Comparison of ENCODE assay signal across 10 mouse cellular contexts in the genomic region with DNA sequence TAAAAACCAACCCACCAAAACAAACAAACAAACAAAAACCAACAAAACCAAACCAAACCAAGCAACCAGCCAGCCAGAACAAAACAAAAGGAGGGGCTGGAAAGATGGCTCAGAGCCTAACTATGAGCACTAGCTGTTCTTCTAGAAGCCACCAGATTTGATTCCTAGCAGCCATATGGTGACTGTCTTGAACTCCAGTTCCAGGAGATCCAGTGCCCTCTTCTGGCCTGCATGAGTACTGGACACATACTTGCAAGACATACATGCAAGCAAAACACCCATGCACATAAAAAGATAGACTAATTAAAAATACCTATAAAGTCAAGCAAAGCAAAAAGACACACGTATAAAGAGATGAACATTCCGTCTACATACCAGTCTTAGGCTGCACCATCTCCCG. TPM values are rescaled to one million over a fixed set of nuclear protein-coding genes. Genes with fewer than 3 reads are reported as not detected.
A peak's percentile ranks its signal among the peaks of the same experiment; 100 is the strongest.
DNase-seq lines count a peak whose midpoint lies in the region; ATAC-seq and TF ChIP-seq lines count a peak whose summit lies in the region.
"Had no signal": no experiment of that assay in that cellular context is flagged by ENCODE, and none has a peak within 500 bp of the region (broad histone marks: within the 10 kb centered on the region; RNA-seq: fewer than 3 reads in every experiment).

No protein-coding gene starts in this region.

- no peak for ATAC-seq in hindbrain, embryonic 14.5 days (ENCODE audit: low FRiP score)
- no peak for ATAC-seq in inflammation-experienced regulatory T-cells, adult 6 months
- ATAC-seq in forebrain, embryonic 13.5 days: no peak

- H3K4me1 ChIP-seq in hindbrain, embryonic 10.5 days (replicated peaks): no peaks in the 10 kb centered on the region
- no peaks in the 10 kb centered on the region for H3K4me1 ChIP-seq in hindbrain, embryonic 14.5 days (replicated peaks; ENCODE audit: control insufficient read depth, insufficient read depth, low read length)
- H3K4me1 ChIP-seq in forebrain, embryonic 13.5 days: no peaks in the 10 kb centered on the region
- H3K4me1 ChIP-seq: limb, embryonic 13.5 days had no signal

- no peaks in the 10 kb centered on the region for H3K79me2 ChIP-seq in C2C12 (ENCODE audit: control insufficient read depth, insufficient read depth)

- H3K36me3 ChIP-seq in hindbrain, embryonic 10.5 days: no peaks in the 10 kb centered on the region
- H3K36me3 ChIP-seq in hindbrain, embryonic 14.5 days (replicated peaks; ENCODE audit: control insufficient read depth, insufficient read depth): no peaks in the 10 kb centered on the region
- H3K36me3 ChIP-seq in C2C12 (ENCODE audit: control insufficient read depth, insufficient read depth): no peaks in the 10 kb centered on the region
- no peaks in the 10 kb centered on the region for H3K36me3 ChIP-seq in forebrain, embryonic 13.5 days (ENCODE audit: poor library complexity, severe bottlenecking)
- H3K36me3 ChIP-seq: embryonic facial prominence, embryonic 13.5 days; limb, embryonic 13.5 days had no signal

- H3K27ac ChIP-seq in hindbrain, embryonic 10.5 days: no peak overlapping the region
- no peak overlapping the region for H3K27ac ChIP-seq in hindbrain, embryonic 14.5 days
- no peak overlapping the region for H3K27ac ChIP-seq in forebrain, embryonic 13.5 days
- H3K27ac ChIP-seq: embryonic facial prominence, embryonic 13.5 days; limb, embryonic 13.5 days had no signal

- no peak overlapping the region for H3K4me3 ChIP-seq in hindbrain, embryonic 10.5 days
- H3K4me3 ChIP-seq in hindbrain, embryonic 14.5 days (replicated peaks; ENCODE audit: low read length): no peak overlapping the region
- H3K4me3 ChIP-seq in C2C12 (ENCODE audit: insufficient read depth, poor library complexity, severe bottlenecking): no peak overlapping the region
- no peak overlapping the region for H3K4me3 ChIP-seq in forebrain, embryonic 13.5 days
- H3K4me3 ChIP-seq: embryonic facial prominence, embryonic 13.5 days; limb, embryonic 13.5 days had no signal

- no peaks in the 10 kb centered on the region for H3K27me3 ChIP-seq in hindbrain, embryonic 10.5 days (ENCODE audit: insufficient read depth, poor library complexity, severe bottlenecking)
- H3K27me3 ChIP-seq in hindbrain, embryonic 14.5 days (ENCODE audit: control insufficient read depth, insufficient read depth, low read length): no peaks in the 10 kb centered on the region
- peaks cover 4% of the 10 kb centered on the region for H3K27me3 ChIP-seq in C2C12 (ENCODE audit: control insufficient read depth, insufficient read depth, insufficient read length)
- H3K27me3 ChIP-seq in forebrain, embryonic 13.5 days: no peaks in the 10 kb centered on the region
- H3K27me3 ChIP-seq: embryonic facial prominence, embryonic 13.5 days; limb, embryonic 13.5 days had no signal

- no peaks in the 10 kb centered on the region for H3K9me3 ChIP-seq in hindbrain, embryonic 10.5 days
- H3K9me3 ChIP-seq in hindbrain, embryonic 14.5 days (ENCODE audit: control insufficient read depth, low read length): no peaks in the 10 kb centered on the region
- no peaks in the 10 kb centered on the region for H3K9me3 ChIP-seq in forebrain, embryonic 13.5 days (replicated peaks)
- H3K9me3 ChIP-seq: embryonic facial prominence, embryonic 13.5 days; limb, embryonic 13.5 days had no signal

- peak; percentile 40 for DNase-seq in hindbrain, embryonic 10.5 days (ENCODE audit: low spot score)
- DNase-seq in hindbrain, embryonic 14.5 days (ENCODE audit: low spot score): no peak
- DNase-seq in ZHBTc4 (ENCODE audit: low read depth, low spot score): peak; percentile 76
- DNase-seq in kidney, postnatal 4 days: peak; percentile 41 to 62
- peak; percentile 63 for DNase-seq in thymus, postnatal 4 days

- H3K9ac ChIP-seq in hindbrain, embryonic 14.5 days: no peak overlapping the region
- no peak overlapping the region for H3K9ac ChIP-seq in forebrain, embryonic 13.5 days
- H3K9ac ChIP-seq: embryonic facial prominence, embryonic 13.5 days; limb, embryonic 13.5 days had no signal

- WGBS in hindbrain, embryonic 10.5 days: 88% methylated on average over 3 of the region's 3 CpGs
- 94% methylated on average over 3 of the region's 3 CpGs for WGBS in hindbrain, embryonic 14.5 days
- 89% methylated on average over 3 of the region's 3 CpGs for WGBS in forebrain, embryonic 13.5 days

- H3K79me3 ChIP-seq in C2C12 (ENCODE audit: low read depth): no peaks in the 10 kb centered on the region

- H3K4me2 ChIP-seq in hindbrain, embryonic 14.5 days (replicated peaks): no peak overlapping the region
- no peak overlapping the region for H3K4me2 ChIP-seq in forebrain, embryonic 13.5 days
- H3K4me2 ChIP-seq: embryonic facial prominence, embryonic 13.5 days; limb, embryonic 13.5 days had no signal

- no peak overlapping the region for H3ac ChIP-seq in C2C12 (ENCODE audit: control insufficient read depth, insufficient read length, low read depth)

- peak; percentile 12 for TF ChIP-seq CTCF in C2C12 (IDR thresholded peaks at IDR 0.05; ENCODE audit: control insufficient read depth, insufficient read depth, insufficient read length)

TF ChIP-seq in C2C12, 6 proteins besides CTCF, POLR2A, EP300 and RAD21:
- TF ChIP-seq MYOD1 (IDR thresholded peaks at IDR 0.05; ENCODE audit: control insufficient read depth, insufficient read length, low read depth) (no peak), MAX (IDR thresholded peaks at IDR 0.05) (no peak), MYOG (IDR thresholded peaks at IDR 0.05; ENCODE audit: control insufficient read depth, extremely low read depth, insufficient read length) (no peak)

RNA-seq across cellular contexts. Expression of a gene that starts 43.7 kb away (rescaled TPM):
- polyA plus RNA-seq in hindbrain, embryonic 10.5 days (2016; fragmentation: Nextera tagmentation; extraction: Ambion mirVana): 31.7 and 35.3 TPM in 2 replicates
- polyA plus RNA-seq in hindbrain, embryonic 14.5 days (2014; fragmentation: Nextera tagmentation; extraction: Ambion mirVana): 10.1 and 14.3 TPM in 2 replicates
- not detected for polyA plus RNA-seq in C2C12 (2012; fragmentation: generic; extraction: Trizol)
- not detected for polyA plus RNA-seq in inflammation-experienced regulatory T-cells, adult 6 months (2017; shearing (Covaris generic))
- polyA plus RNA-seq in forebrain, embryonic 13.5 days (2015; fragmentation: Nextera tagmentation; extraction: Ambion mirVana): 12.1 and 13.3 TPM in 2 replicates

RNA-seq across cellular contexts. Expression of a gene that starts 46.1 kb away (rescaled TPM):
- polyA plus RNA-seq in hindbrain, embryonic 10.5 days (2016; fragmentation: Nextera tagmentation; extraction: Ambion mirVana): 14.3 and 16.0 TPM in 2 replicates
- polyA plus RNA-seq in hindbrain, embryonic 14.5 days (2014; fragmentation: Nextera tagmentation; extraction: Ambion mirVana): 21.0 and 23.2 TPM in 2 replicates
- 10.8 TPM for polyA plus RNA-seq in C2C12 (2012; fragmentation: generic; extraction: Trizol)
- 10 to 100 TPM; 13.0 to 20.4 (median 17.3) TPM for polyA plus RNA-seq in inflammation-experienced regulatory T-cells, adult 6 months (2017; shearing (Covaris generic))
- polyA plus RNA-seq in forebrain, embryonic 13.5 days (2015; fragmentation: Nextera tagmentation; extraction: Ambion mirVana): 15.8 and 16.9 TPM in 2 replicates

Comparison
In these comparisons a context has a peak if more than half of its experiments do, and no peak if none do; other contexts are left out.
1. RNA of a gene that starts 43.7 kb away (polyA plus RNA-seq): 31.7 to 35.3 TPM in hindbrain, embryonic 10.5 days, 10.1 to 14.3 TPM in hindbrain, embryonic 14.5 days and 12.1 to 13.3 TPM in forebrain, embryonic 13.5 days; not detected in C2C12 (single experiment) and not detected in inflammation-experienced regulatory T-cells, adult 6 months; every median in the first group is over 10 times any median in the second.